Mouse (Mus musculus): Measurements from ENCODE around the gene Bag5.

GRCm38 (mm10) chr12:111688069-111688428, 25.0 kb downstream of the Bag5 start:
- no peak for TF ChIP-seq CTCF (IDR thresholded peaks at IDR 0.05; ENCODE audit: extremely low read depth, insufficient read depth, low read length)
- TF ChIP-seq POLR2A (IDR thresholded peaks at IDR 0.05; ENCODE audit: extremely low read depth, insufficient read depth, low read length), result no peak

All from cortical plate, adult 2 months (tissue).